Mouse (Mus musculus): ENCODE data around the gene Slf2.

Gene Slf2

GRCm38 (mm10) chr19:44908836-44909460 lies 22.0 kb upstream of the Slf2 start:
- no peak for DNase-seq (ENCODE audit: low spot score)

- DNase-seq (ENCODE audit: low spot score), result no peak
Observed at GRCm38 (mm10) chr19:44914481-44915249, 16.3 kb upstream of the Slf2 start.

- DNase-seq (ENCODE audit: low spot score), result no peak
Observed at GRCm38 (mm10) chr19:44918171-44918570, 12.8 kb upstream of the Slf2 start.

- DNase-seq (ENCODE audit: low spot score), result no peak
Observed at GRCm38 (mm10) chr19:44921466-44922139, 9.3 kb upstream of the Slf2 start.

GRCm38 (mm10) chr19:44922521-44922920 lies 8.4 kb upstream of the Slf2 start:
- no peak for DNase-seq (ENCODE audit: low spot score)

DNA sequence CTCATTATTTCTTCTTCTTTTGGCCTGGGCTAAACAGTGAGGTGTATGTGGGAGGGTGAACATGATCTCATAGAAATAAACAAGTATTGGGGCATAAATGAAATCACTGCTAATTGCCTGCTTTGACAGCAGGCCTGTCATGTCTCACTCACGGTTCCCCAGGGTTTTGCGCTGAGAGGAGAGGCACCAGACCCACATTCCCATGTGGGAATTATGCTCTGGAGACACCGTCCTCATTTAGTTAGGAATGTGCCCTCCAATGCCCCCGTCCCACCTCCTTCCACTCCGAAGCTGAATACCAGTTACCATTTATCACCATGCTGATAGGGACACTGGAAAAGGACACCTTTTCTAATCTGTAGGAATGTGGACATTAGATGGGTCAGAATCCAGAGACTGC lies 6.3 kb upstream of the Slf2 start:
- DNase-seq (ENCODE audit: low spot score), result no peak

DNA sequence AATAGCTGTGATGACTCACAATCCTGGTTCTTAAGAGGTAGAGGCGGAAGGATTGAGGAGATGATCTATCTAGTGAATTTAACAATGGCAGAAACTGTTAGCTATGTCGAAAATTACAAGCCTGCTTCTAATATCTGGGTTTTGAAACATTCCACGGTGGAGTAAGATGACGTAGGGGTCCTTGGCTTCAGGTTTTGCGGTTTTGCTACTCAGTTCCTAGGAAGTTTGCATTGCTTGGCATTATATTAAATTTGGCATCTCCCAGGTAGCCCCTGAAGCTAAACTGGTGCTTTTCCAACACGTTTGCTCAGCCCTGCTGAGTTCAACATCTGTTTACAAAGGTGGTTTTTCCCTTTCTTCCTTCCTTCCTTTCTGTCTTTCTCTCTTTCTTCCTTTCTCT lies 4.2 kb upstream of the Slf2 start:
- no peak for DNase-seq (ENCODE audit: low spot score)

DNA sequence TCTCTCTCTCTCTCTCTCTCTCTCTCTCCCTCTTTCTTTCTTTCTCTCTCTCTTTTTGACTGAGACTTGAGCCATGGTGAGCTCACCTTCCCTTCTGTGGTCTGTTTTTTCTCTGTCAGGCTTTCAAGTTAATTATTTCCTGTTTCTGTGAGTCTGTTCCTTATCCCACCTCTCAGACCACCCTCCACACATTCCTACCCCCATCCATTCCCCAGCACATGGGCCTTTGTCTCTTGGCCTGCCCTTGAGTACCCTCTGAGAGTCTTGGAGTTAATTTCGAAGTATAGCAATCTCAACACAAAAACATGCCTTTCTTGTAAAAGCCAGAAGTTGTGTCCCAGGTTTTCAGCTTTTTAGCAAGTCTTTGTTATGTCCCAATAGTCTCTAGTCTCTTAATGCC lies 3.7 kb upstream of the Slf2 start:
- DNase-seq (ENCODE audit: low spot score), result no peak

- no peak for DNase-seq (ENCODE audit: low spot score)
Observed at GRCm38 (mm10) chr19:44928185-44928584, 2.8 kb upstream of the Slf2 start.

GRCm38 (mm10) chr19:44929251-44929650 lies 1.7 kb upstream of the Slf2 start:
- DNase-seq (ENCODE audit: low spot score), result no peak

DNA sequence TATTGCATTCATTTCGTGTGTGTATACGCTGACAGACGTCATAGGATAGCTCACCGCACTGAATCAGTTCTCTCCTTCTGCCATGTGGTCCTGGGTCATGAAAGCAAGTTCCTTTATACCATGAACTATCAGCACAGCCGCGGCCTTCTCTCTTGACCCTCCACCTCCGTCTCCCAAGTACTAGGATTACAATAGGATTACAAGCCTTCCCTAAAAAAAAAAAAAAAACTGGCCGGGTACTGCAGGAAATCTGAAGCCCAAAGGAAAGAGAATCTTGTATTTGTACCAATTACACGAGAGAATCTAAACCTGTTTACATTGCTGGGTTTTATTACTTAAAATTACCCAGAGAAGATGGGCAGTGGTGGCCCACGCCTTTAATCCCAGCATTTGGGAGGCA lies 1.3 kb upstream of the Slf2 start:
- no peak for DNase-seq (ENCODE audit: low spot score)

DNA sequence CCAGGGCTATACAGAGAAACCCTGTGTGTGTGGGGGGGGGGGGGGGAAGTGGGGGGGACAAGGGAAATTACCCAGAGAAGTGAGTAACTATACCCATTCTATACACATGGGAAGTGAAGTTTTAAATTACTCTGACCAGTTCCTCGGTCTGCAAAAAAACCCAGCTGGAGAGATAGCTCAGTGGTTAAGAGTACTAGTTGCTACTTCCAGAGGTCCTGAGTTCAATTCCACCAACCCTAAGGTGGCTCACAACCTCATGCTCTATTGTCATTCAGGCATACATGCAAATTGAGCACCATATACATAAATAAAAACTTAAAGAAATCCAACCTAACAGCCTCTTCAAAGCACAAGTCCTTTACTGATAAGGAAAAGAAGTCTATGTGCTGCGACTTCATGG lies 829 bp upstream of the Slf2 start:
- DNase-seq (ENCODE audit: low spot score), result no peak

GRCm38 (mm10) chr19:44931454-44931759 lies 456 bp downstream of the Slf2 start:
- DNase-seq (ENCODE audit: low spot score), result peak; percentile 92

- no peak for DNase-seq (ENCODE audit: low spot score)
Observed at GRCm38 (mm10) chr19:44932051-44932450, 1.1 kb downstream of the Slf2 start.

DNA sequence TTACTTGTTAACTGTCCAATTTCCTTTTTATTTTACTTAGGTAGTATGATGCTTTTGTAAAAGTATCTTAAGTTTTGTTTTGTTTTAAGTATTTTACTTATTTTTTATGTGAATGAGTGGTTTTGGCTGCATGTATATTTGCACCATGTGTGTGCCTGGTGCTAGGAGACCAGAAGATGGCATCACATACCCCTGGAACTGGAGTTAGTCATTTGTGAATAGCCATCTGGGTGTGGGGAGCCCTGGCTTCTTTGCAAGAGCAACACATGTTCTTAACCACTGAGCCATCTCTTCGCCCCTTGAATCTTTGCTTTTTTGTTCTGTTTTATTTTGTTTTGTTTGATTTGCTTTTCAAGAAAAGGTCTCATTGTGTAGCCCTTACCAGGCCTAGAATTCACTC lies 2.2 kb downstream of the Slf2 start:
- no peak for DNase-seq (ENCODE audit: low spot score)

DNA sequence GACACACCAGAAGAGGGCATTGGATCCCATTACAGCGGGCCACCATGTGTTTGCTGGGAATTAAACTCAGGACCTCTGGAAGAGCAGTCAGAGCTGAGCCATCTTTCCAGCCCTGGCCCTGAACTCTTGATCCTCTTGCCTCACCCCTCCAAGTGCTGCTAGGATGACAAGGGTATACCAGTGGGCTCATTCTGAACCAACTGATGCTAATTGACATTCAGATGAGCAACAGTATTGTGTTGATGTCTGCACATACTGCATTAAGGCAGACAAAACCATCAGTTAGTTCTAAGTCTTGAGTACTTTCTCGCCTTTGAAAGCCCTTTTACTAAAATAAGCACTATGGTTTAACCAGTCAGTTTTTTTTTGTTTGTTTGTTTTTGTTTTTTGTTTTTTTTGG lies 28.7 kb downstream of the Slf2 start:
- no peak for DNase-seq (ENCODE audit: low spot score)

DNA sequence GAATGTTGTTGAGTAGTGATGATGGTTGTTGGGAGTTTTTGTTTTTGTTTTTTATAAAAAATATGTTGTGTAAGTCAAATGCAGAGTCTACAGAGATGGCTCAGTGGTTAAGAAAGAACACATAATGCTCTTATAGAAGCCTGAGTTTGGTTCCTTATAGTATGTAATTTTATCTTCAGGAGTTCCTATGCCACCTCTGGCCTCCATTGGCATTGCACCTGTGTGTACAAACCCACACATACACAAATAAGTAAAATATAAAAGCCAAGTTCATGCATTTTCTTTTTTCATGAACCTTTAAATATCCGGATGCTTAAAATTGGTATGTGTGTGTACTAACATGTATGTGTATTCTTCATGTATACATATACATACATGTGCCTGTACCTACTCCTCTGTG lies 35.0 kb downstream of the Slf2 start:
- no peak for DNase-seq (ENCODE audit: low spot score)

GRCm38 (mm10) chr19:44968329-44968728 lies 37.4 kb downstream of the Slf2 start:
- no peak for DNase-seq (ENCODE audit: low spot score)

GRCm38 (mm10) chr19:44976636-44977035 lies 45.7 kb downstream of the Slf2 start:
- DNase-seq (ENCODE audit: low spot score), result no peak

DNA sequence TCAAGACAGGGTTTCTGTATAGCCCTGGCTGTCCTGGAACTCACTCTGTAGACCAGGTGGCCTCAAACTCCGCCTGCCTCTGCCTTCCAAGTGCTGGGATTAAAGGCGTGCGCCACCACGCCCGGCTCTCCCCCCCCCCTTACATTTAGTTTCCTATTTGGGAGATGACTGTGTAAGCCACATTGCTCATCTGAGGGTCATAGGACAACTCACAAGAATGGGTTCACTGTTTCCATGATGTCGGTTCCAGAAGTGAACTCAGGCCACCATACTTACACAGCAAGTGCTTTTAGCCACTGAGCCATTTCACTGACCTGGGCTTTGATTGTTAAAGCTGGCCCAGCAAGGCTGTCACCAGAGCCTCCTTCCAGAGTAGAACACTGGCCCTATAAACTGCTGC lies 46.2 kb downstream of the Slf2 start:
- DNase-seq (ENCODE audit: low spot score), result no peak

- DNase-seq (ENCODE audit: low spot score), result no peak
Observed at GRCm38 (mm10) chr19:44980787-44981186, 49.8 kb downstream of the Slf2 start.

DNA sequence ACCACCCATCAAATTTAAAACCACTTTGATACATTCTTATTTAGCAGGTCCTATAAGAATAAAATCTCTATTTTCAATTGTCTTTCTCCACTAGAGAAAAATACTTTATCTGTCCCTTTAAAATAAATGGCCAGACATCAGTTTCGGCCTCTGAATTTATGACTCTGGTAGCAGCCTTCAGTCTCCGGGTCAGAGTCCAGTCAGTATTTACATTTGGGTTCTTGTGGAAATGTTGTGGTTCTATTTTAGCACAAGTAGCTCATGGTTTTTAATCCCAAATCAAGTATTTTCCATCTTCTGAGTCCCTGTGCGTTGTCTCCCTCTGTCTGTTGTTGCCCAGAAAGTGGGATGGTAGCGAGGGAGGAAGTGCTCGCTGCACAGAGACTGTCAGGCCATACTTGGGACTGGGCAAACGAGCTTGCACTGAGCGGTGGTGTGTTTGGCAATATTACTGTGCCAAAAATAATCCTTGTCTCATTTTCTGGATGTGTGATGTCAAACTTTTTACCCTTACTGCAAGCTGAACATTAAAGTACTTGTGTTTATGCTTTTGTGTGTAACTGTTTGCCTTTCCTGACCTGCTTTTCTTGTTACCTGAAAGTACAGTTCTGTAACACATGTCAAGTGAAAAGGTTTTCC lies 51.6 kb downstream of the Slf2 start:
- no peak for DNase-seq (ENCODE audit: low spot score)

DNA sequence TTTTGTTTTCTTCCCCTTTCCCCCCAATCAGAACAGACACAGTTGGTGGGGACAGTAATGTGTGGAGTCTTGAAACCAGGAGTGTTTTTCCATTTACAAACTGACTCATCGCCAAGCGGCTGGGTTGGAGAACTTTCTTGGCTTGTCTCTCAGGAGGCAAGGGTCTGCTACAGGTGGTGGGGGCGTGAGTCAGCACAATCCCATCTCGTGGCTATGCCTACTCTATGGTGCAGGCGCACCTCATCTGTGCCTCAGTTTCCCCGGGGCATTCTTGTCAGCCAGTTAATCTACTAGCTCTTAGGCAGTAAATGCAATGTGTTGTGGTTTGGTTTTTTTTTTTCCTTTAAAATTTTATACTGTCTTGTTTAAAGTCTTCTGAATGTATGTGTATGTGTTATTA lies 52.4 kb downstream of the Slf2 start:
- DNase-seq (ENCODE audit: low spot score), result no peak
